Mouse (Mus musculus) small intestine, adult 2 months (tissue): ENCODE data around the gene Rpl36a-ps1. TPM values are rescaled to one million over a fixed set of nuclear protein-coding genes. Genes with fewer than 3 reads are reported as not detected.

Experiments used
- H3K27ac ChIP-seq: fragments of 200-500 bp; 2 replicates; pipeline ENCODE4 v1.5.1; 2012; ENCODE audit warnings: low read depth, low read length, control low read depth, inconsistent platforms; ENCODE audit not compliant: insufficient read depth
- H3K27me3 ChIP-seq: fragments of 200-500 bp; 2 replicates; pipeline ENCODE4 v1.6.1; 2012; ENCODE audit warnings: mild to moderate bottlenecking, moderate library complexity, low read length, inconsistent platforms; ENCODE audit not compliant: control insufficient read depth, insufficient read depth
- H3K36me3 ChIP-seq: fragments of 200-500 bp; 2 replicates; pipeline ENCODE4 v1.6.1; 2012; ENCODE audit warnings: mild to moderate bottlenecking, low read length, control low read depth, inconsistent platforms; ENCODE audit not compliant: control insufficient read depth, insufficient read depth
- H3K4me1 ChIP-seq: fragments of 200-500 bp; 2 replicates; pipeline ENCODE4 v1.6.1; 2012; ENCODE audit warnings: low read length, inconsistent platforms, mixed read lengths; ENCODE audit not compliant: control insufficient read depth, insufficient read depth, insufficient read length
- H3K4me3 ChIP-seq: fragments of 200-500 bp; 2 replicates; pipeline ENCODE4 v1.5.1; 2012; ENCODE audit warnings: low read depth, mild to moderate bottlenecking, control low read depth, inconsistent platforms, low read length, moderate library complexity
- CTCF ChIP-seq: fragments of 200-500 bp; IDR thresholded peaks from 2 replicates; pipeline ENCODE4 v1.5.1; 2012; ENCODE audit warnings: low read depth, mild to moderate bottlenecking, control low read depth, inconsistent platforms, low read length, moderate library complexity, mixed read lengths; ENCODE audit not compliant: insufficient replicate concordance, insufficient read length; ENCODE audit errors: extremely low read depth
- POLR2A ChIP-seq: fragments of 200-500 bp; IDR thresholded peaks from 2 replicates; pipeline ENCODE4 v1.6.1; 2012; ENCODE audit warnings: low read depth, mild to moderate bottlenecking, control low read depth, inconsistent platforms, low read length, moderate library complexity
- WGBS: fragments of 180-500 bp; shearing (Covaris S2); methylation state at CpG from one replicate; pipeline ENCODE4 v1.1.7; 2018; 5-methylcytosine and 5-hydroxymethylcytosine counted together
- polyA plus RNA-seq: library from polyadenylated mRNA; depleted of rRNA; stranded (reverse); fragments of >200 nt; gene quantifications from 2 replicates; pipeline ENCODE4 v1.2.3, GENCODE M21; 2012

The Rpl36a-ps1 gene
- polyA plus RNA-seq, 1 experiment: not detected

- Histone ChIP-seq H3K36me3 (no peaks in the 10 kb centered on the region), H3K27me3 (no peaks in the 10 kb centered on the region), H3K27ac (no peak overlapping the region), H3K4me3 (no peak overlapping the region), H3K4me1 (no peaks in the 10 kb centered on the region)
- 47% methylated on average over 8 of the region's 8 CpGs for WGBS
- TF ChIP-seq POLR2A (no peak), CTCF (no peak)
These were observed 16.3 kb upstream of the Rpl36a-ps1 start for GRCm38 (mm10) chr14:99010224-99010919.

DNA sequence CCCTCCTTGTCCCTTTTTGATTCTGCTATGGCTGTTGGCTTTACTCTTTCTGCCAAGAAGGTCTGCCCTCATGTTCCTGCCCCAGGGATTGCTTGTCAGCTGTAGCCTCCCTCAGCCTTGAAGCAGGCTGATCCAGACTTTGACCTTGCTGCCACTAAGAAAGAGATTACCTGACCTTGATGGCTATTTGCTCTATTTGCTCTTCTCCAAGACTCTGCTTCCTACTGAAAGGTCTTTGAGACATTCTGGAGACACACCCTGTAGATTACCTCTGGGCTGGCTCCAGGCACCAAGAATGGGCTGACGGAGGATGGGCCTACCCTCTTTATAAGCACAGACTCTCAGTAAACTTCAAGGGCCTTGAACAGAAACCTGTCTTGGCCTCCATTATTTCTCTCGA lies 1.6 kb downstream of the Rpl36a-ps1 start:
- no peaks in the 10 kb centered on the region; the same call in 1 of the 2 replicates for H3K4me1 ChIP-seq
- H3K4me3 ChIP-seq: no peak overlapping the region
- no peaks in the 10 kb centered on the region for H3K36me3 ChIP-seq
- no peak for TF ChIP-seq CTCF
- no peak for TF ChIP-seq POLR2A
- 43% methylated on average over 2 of the region's 2 CpGs for WGBS
- no peaks in the 10 kb centered on the region for H3K27me3 ChIP-seq
- H3K27ac ChIP-seq: no peak overlapping the region

GRCm38 (mm10) chr14:98990636-98991035 lies 3.5 kb downstream of the Rpl36a-ps1 start:
- 24% methylated on average over 3 of the region's 3 CpGs for WGBS
- Histone ChIP-seq H3K36me3 (no peaks in the 10 kb centered on the region), H3K4me3 (no peak overlapping the region), H3K27ac (no peak overlapping the region), H3K27me3 (no peaks in the 10 kb centered on the region), H3K4me1 (no peaks in the 10 kb centered on the region; the same call in 1 of the 2 replicates)
- TF ChIP-seq CTCF (no peak), POLR2A (no peak)

- Histone ChIP-seq H3K4me1 (no peaks in the 10 kb centered on the region; the same call in 1 of the 2 replicates), H3K27me3 (no peaks in the 10 kb centered on the region), H3K27ac (no peak overlapping the region), H3K36me3 (no peaks in the 10 kb centered on the region), H3K4me3 (no peak overlapping the region)
- TF ChIP-seq POLR2A (no peak), CTCF (no peak)
- WGBS: 24% methylated on average over 3 of the region's 3 CpGs
These were observed 4.3 kb downstream of the Rpl36a-ps1 start for GRCm38 (mm10) chr14:98989818-98990217.

DNA sequence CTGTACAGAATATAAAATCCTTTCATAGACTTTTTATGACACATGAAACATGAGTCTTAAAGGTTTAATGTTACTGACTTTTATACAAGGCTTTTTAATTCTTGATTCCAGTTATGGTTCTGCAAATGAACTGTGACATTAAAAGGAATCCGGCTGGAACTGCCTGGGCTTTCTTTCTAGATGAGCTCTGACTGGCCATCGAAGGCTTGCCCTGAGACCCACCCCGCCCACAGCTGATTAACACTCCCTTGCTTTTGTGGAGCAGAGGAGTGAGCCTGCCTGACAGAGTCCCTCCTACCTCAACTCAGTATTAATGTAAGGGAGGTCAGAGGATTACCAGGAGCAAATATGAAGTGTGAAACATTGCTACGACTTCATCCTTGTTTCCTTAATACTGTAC lies 22.2 kb downstream of the Rpl36a-ps1 start:
- TF ChIP-seq CTCF (no peak), POLR2A (no peak)
- Histone ChIP-seq H3K4me1 (no peaks in the 10 kb centered on the region), H3K4me3 (no peak overlapping the region), H3K36me3 (no peaks in the 10 kb centered on the region), H3K27ac (no peak overlapping the region), H3K27me3 (no peaks in the 10 kb centered on the region)
- WGBS: 27% methylated on average over 4 of the region's 4 CpGs

DNA sequence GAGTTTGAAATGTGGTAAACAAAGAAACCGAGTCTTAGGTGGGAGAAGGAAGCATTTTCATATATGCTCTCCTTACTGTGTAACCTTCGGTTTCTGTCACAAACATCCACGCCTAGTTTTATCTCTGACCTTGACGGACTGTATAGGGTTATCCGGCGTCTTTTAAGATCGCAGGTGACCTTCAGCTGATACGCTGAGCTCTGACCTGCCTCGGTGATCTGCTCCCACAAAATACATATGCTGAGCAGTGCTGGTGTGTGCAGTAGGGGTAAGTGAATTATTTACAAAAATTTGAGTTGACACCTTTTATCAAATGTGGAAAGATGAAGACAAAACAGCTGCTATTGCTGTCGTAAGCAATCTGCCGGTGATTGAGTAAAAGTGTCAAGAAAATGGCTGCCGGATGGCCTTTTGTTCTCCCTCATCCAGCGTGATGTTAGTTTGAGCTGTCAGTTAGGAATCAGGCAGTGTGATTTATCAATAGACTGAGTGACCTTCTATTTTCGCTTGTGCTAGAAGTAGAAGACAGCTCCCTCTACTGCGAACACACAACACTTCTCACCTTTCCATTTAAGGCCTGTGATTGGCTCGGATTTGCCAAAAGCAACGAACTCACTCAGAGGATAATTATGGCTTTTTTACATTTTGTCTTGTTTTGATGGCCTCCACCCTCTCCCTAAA lies 35.0 kb downstream of the Rpl36a-ps1 start:
- no peak overlapping the region for H3K27ac ChIP-seq
- H3K4me1 ChIP-seq: no peaks in the 10 kb centered on the region
- 30% methylated on average over 17 of the region's 17 CpGs for WGBS
- no peak for TF ChIP-seq POLR2A
- no peak for TF ChIP-seq CTCF
- H3K27me3 ChIP-seq: no peaks in the 10 kb centered on the region; the same call in 1 of the 2 replicates
- H3K36me3 ChIP-seq: no peaks in the 10 kb centered on the region
- no peak overlapping the region for H3K4me3 ChIP-seq

- TF ChIP-seq POLR2A (no peak), CTCF (no peak)
- no peaks in the 10 kb centered on the region; the same call in 1 of the 2 replicates for H3K27me3 ChIP-seq
- H3K27ac ChIP-seq: no peak overlapping the region
- no peak overlapping the region for H3K4me3 ChIP-seq
- no peaks in the 10 kb centered on the region for H3K36me3 ChIP-seq
- 91% methylated on average over 9 of the region's 9 CpGs for WGBS
- H3K4me1 ChIP-seq: no peaks in the 10 kb centered on the region
These were observed 37.3 kb downstream of the Rpl36a-ps1 start for GRCm38 (mm10) chr14:98956788-98957187.
